Mouse (Mus musculus): ENCODE data around the gene Zbtb20.

Gene Zbtb20

DNA sequence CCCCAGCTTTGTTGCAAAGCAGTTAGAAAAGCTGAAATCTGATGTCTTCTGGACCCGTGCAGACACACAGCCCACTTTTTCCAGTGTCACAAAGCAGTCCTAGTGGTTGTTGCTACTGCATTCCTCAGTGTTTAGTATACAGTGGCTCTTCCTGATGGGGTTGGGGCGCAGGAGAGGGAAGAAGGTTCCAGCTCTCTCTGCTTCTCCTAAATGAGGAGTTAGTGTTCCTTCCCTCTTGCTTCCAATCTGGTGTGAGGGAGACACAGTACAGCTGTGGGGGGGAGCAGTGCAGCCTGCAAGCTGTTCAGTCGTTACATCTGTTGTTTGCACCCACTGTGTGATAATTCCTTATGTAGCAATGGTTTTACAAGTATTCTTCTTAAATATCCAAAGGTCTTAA is 415.7 kb downstream of the Zbtb20 start:
- no peak for DNase-seq (ENCODE audit: low read depth, low spot score)

DNA sequence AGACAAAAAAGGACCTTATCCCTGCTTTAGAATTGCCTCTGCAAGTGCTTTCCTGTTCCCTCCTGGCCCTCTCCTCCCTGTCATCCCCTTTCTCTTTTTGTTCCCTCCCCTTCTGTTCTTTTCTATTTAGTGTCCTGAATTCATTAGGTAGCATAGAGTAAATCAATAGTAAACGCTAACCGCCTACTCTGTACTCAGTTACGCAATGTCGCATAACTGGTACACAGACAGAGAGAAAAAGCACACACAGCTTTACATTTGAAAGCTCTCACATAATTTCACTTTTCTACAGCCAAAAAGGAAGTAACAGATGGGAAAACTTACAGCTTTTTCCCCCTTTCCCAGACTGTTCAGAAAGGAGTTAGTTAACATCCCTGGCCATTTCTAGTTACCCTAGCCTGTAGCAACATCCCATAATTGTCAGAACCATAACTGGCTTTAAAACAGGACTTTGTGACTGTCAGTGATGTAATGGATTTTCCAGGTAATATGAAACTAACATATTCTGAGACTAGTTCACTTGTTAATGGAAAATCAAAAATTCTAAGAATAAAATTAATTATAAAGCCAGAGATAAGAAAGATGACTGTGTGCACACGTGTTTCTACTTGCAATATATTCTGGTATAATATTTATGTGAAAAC is 422.4 kb downstream of the Zbtb20 start:
- DNase-seq (ENCODE audit: low read depth, low spot score): no peak

DNA sequence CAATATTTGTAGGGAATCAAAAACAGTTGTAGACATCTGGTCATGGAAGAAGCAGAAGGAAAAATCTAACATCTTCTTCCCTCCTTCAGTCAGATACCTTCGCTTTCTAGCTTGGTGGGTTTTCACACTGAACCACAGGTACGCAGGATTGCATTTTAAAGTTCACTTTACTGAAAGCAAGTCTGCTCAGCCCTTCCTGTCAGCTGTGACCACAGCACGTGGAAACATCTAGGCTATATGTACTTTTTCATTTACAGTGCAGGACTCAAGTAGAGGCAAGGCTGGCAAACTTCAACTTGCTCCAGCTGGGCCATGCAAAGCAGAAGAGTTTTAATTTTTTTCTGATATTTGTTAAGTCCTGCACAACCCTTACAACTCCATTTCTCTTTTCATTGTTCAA is 424.7 kb downstream of the Zbtb20 start:
- no peak for DNase-seq (ENCODE audit: low read depth, low spot score)

DNA sequence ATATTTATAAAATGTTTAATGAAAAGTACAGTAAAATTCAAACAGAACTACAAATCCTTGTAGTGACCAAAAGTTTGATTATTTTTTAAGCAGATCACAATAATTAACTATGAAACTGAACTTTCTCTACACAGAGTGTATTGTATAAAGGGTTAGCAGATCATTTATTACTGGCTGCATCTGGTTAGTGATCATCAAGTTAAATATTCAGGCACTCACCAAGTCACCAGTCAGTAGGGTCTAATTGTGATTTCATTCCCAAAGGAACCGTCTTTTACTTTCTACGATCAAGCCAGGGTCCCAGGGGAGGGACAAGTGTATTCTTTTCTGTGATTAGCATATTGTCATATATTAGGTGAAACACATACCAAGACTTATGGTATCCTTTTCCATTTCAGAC is 426.5 kb downstream of the Zbtb20 start:
- DNase-seq (ENCODE audit: low read depth, low spot score): no peak

DNA sequence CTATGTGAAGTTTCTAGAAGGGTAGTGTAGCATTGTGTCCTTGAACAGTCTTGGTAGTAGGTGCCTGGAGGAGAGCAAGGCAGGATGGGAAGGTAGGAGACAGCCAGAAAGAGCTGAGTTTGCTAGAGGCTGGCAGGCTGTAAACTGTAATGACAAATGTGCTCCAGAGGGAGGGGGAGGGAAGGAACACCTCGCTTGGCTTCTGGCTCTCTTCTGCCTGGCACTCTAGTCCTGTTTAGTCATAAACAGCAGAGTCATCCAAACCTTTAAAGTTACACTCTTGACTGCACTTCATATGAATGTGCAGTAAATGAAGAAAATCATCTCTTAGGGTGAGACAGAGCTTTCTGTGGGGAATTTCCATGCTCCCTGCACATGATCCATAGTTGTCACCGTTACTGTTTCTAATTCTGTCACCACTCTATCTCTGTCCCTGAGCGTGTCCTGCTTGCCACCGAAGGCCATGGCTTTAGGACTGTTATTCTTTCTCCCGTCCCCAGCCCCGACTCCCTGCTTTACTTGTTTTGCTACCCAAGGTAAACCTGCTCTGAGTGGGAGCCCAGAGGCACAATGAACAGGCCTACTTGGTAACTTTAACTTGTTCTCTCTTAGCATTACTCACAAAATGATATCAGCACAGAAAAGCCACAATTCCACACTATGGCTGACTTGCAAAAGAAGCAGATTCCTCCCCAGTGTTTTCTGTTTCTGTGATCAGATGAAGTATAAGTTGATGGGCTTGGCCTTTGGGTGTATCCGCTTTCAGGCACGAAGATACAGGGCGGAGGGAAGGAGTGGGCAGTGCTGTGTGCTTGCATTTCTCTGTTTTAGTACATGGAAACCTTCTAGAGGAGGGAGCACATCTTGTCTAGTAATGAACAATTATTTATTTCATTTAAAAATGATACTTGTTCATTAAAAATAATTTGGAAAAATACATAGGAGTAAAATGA is 427.8 kb downstream of the Zbtb20 start:
- DNase-seq (ENCODE audit: low read depth, low spot score): no peak

DNA sequence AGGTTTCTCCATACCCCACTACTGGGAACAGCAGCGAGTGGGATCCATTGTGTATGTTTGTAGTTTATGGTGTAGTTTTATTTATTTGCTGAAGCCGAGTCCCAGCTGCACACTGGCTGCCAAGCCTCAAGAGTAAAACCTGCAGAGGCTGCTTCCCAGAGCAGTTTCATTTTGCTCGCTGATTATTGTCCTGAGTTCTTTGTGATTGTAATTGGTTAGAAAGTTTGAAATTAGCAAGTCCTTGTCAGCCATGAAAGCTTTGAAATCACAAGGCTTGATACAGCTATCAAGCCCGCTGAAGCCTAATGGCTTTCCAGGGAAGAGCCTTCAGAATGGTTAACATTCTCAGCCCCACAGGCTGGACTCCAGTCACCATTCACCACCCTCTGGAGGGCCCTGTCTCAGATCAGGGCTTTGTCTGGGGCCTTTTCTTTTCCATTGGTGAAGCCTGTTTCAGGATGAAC is 434.3 kb downstream of the Zbtb20 start:
- no peak for DNase-seq (ENCODE audit: low read depth, low spot score)

DNA sequence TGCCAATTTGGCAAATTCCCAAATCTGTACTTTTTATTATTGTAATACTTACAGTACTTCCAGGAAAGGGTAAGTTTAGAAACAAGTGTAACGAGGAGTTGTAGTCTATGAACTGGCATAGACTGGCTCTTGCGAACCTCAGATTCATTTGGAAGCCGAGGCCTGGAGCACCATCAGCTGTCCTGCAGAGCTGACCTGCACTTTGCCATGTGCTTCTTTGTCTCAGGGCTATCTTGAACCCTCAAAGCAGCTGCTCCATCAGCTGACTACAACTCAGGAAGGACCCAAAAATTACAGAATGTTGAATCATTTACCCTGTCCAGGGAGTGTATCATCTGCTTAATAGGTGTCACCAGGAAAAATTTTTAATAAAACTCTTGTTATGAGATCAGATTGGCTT is 448.3 kb downstream of the Zbtb20 start:
- DNase-seq (ENCODE audit: low read depth, low spot score): no peak

DNA sequence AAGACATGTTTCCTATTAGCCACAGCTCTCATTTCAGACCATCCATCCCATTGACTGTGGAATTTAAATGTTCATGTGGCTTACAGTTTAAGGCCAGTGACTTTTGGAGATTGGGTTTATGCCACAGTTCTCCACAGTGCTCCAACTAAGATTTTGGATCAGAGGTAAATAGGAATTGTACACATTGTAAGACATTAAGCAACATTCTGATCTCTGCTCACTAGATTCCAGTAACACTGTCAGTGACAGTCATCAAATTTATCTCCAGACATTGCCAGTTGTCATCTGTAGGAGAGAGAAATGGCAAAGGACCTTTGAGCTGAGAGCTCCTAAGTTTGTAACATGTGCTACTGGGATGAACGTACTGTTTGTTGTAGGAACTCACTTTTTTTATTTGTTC is 452.5 kb downstream of the Zbtb20 start:
- DNase-seq (ENCODE audit: low read depth, low spot score): no peak

DNA sequence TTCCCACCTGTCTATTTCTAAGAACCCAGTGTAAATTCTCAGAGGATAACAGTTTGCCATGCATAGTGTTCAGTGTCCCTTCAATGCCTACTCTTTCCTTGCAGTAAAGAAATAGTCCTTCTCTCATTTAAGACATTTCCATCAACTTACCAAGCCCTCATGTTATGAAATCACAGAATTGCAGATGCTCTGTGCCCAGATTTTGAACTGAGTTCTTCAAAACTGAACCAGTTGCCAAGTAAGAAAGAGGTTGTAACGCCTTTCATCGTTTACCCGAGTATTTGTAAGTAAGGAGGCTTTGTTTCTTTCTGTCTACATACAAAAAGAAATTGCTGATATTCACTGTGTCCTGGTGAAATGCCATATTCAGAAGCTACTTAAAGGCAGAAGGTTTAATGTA is 454.5 kb downstream of the Zbtb20 start:
- DNase-seq (ENCODE audit: low read depth, low spot score): no peak

DNA sequence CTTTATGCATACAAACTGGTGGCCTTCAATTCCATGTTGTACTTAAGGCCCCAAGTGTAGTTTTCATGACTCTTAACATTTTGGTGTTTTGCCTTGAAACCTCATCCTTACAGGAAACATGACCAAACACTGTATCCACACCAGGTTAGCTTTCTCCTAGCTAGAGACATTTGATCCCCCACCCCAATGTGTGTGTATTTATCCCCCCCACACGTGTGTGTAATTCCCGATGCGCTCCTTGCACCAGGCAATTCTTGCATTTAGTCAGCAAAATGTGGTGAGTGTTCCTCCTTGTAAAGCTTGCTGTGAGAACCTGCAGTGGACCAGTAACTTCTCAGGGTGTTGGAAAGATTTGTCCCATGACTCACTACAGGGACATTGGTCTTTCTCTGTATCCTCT is 455.8 kb downstream of the Zbtb20 start:
- no peak for DNase-seq (ENCODE audit: low read depth, low spot score)

DNA sequence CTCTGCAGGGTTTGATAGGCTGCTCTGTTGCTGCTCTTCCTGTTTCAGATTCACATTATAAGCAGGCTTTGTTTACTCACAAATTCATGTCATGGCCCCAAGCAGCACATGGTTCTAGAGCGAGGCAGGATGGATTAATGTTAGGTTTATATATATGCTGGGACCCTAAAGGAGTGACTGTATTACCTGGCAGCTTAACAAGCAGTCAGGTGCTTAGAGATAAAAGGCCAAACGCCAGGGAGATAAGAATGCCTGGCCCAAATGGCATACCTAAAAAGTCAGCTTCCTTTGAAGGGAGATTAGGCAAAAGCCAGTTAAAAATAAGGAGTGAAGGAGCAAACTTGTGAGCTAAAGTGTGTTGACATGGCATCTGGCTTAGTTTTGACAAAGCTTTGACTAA is 457.1 kb downstream of the Zbtb20 start:
- DNase-seq (ENCODE audit: low read depth, low spot score): no peak

DNA sequence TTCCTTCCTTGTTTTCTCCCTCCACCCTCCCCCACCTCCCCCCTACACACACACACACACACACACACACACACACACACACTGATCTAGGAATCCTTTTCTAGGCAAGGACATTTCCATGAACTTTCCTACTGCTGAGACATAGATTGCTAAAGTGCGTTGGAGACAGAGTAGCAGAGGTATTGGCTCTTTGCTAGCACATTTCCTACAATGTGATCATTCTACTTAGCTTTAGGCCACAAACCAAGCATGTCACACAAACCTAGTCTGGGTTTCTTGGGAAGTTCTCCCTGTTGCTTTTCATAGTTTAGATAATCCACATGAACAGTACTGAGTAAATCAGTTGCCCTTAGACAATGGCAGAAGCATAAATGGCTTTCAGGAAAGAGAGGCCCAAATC is 457.6 kb downstream of the Zbtb20 start:
- no peak for DNase-seq (ENCODE audit: low read depth, low spot score)

DNA sequence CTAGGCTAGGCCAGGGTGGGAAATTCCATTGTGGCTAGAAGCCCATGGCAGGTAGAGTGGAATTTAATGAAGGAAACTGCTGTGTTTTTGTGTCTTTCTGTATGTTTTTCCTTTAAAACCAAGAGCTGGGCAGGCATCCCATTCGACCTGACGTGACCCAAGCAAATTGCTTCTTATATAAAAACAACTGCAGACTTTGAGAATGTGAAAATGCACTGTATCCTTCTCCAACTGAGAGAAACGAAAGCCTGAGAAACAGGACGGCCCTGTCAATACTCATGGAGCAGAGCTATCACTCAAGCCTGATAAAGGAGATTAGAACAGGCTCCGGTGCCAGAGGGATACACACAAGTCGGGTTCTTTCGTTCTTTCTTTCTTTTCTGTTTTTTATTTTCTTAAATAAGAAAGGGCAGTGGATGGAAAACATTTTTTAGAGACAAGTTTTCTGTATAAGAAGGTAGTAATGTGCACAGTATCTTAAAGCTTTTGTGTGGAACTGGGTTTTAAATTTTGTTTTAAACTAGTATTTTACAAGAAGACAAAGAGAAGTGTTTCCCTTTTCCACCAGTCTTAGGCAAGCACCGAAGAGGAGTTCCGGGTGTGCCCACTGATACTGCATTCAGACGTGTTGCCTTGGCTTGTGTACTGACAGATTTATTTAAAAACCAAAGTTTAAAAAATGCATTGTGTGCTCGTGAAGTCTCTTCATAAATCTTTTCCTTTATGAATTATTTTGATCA is 458.9 kb downstream of the Zbtb20 start:
- DNase-seq (ENCODE audit: low read depth, low spot score): no peak

DNA sequence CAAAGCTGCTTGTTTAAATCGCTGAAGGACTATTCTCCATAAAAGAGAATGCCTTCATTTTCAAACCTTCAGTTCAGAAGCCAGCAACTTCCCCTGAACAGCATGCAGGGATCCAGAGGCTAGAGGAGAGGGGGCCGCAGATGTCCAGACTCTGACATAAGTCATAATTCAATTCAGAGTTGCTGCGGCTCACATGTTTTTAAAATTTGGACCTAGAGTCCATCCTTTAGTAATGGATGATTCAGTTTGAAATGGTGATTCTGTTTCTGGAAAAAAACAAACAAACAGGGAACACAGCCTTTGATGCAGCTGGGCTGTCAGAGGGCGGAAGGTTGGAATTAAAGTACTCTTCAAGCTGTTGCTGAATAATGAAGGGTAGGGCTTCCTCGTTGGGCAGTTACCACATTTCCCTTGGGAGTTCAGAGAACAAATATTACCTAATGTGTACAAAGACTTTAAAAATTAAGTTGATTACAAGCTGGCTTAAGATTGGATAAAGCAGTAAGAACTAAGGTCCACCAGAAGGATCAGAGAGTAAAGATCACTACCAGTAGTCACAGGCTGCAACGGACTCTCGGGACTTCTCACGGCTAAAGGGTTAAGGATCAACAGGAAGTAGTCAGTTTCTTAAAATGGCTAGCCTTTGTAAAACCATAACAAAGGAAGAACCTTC is 459.6 kb downstream of the Zbtb20 start:
- DNase-seq (ENCODE audit: low read depth, low spot score): no peak

DNA sequence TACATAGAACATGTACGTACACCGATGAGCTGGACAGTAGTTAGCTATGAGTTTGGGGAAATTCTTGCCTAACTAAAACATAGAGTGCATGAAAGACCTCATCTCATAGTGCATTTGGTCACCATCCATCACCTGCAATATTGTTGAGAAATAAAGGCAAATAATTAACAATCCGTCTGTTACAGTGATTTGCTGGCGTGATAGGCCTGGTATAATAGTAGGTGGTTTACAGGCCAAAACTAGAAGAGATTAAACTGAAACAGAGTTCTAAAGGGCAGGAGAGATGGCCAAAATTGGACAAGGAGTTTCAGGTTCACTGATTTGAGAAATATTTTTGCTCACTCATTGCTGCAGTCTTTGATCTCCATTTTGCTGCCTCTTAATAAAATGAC is 460.1 kb downstream of the Zbtb20 start:
- no peak for DNase-seq (ENCODE audit: low read depth, low spot score)

DNA sequence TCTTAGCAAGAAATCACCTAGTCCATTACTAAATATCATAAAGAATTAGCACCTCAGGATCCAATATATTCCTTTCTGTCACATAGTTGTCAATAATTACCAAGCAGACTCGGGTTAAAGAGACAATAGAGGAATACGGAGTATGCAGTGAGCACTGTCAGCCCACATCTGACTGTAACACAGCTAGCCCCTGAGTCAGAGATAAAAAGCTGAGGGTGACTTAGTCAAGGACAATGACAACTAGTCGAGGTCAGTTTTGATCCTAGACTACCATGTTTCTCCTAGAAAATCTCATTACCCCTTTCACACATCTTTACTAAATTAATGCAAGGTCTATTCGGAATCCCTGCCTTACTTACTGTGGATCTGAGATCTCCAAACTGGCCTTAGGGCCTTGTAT is 465.0 kb downstream of the Zbtb20 start:
- no peak for DNase-seq (ENCODE audit: low read depth, low spot score)

DNA sequence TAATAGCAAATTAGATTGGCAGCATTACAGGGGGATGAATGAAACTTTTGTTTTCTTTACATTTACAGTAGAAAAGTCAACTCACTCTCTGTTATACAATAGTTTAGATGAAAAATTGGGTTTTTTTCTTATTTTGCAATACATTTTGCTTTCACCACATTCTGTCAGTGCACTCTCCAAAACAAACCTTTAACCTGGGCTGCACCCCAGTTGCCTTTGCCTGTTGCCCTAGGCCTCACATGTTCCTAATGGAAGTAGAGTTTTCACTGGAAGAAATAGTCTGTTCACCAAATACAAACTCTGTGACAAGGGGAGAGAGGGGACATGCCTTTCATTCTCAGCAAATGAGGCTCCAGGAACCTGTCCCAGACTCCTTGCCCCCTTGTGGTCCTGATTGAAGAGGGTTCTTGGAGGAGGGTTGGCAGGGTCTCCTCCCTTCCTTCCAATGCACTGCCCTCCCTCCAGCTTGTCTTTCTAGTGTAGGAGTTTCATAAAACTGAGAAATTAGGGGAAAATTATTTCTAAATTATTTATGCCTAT is 466.3 kb downstream of the Zbtb20 start:
- DNase-seq (ENCODE audit: low read depth, low spot score): no peak

DNA sequence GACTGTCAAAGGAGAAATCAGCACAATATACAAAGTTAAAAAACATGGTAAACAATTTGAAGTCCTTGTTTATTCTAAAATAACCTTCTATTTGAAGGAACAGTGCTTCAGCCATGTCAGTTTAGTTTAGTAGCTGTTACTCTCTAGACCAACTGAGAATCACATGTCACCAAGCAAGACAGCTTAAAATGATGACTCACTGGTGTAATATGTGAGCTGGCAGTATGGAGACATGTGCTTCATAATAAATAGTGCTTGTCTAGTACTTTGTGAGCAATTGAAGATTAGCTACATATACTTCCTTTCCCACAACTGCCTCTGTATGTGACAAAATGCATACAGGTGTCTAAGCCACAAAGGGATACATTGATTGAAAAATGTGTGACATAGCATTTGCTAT is 470.4 kb downstream of the Zbtb20 start:
- no peak for DNase-seq (ENCODE audit: low read depth, low spot score)

DNA sequence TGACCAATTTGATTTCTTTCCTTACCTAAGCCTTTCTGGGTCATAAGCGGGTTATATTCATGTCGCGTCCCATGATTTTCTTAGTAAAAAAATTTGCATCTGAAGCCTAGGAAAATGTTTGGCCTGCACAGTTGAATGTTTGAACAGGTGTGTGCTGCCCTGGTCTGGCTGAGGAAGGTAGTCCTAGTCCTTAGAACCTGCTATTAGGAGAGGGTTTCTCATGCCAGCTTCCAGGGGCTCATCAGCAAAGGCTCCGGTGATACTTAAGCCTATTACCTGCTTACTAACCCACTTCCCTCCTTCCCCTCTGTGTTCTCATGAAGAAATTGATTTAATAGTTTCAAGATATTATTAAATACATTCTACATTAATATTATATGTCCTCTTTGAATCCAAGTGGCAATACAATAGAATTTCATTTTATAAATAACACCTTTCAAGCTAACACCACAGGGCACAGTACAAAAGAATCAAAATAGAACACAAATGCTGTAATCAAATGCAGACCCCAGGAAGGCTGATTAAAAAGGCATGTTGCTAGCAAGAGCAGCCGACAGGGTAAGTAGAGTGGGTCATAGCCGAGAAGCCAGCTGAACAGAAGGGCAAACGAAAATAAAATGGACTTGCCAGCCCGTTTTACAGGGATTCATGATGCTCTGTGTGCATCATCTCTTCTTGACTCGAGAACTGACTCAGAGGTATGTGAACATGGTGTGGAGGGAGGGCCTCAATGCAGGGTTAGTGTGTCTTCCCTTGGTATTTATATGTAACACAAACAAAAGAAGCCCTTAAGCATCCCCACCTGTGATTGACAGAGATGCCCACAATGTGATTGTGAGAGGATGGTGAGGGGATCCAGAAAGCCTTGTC is 480.3 kb downstream of the Zbtb20 start:
- peak; percentile 61 for DNase-seq (ENCODE audit: low read depth, low spot score)

DNA sequence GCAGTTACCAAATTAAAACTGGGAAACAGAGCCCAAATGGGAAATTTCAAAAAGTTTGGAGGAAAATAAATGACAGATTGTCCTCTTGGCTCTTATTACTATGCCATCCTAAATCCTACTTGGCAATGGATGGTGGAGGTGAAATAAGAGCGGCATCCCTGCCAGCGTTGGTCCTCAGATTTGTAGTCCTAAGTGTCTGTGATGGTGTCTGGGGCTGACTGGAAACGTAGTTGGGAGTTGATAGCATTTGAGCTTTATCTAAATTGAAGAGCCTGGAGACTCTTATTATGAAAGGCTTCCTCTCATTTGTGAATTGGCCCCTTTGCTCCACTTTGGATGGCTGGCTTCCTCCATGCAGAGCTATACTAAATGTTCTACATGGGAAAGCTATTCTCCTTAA is 483.9 kb downstream of the Zbtb20 start:
- DNase-seq (ENCODE audit: low read depth, low spot score): no peak

DNA sequence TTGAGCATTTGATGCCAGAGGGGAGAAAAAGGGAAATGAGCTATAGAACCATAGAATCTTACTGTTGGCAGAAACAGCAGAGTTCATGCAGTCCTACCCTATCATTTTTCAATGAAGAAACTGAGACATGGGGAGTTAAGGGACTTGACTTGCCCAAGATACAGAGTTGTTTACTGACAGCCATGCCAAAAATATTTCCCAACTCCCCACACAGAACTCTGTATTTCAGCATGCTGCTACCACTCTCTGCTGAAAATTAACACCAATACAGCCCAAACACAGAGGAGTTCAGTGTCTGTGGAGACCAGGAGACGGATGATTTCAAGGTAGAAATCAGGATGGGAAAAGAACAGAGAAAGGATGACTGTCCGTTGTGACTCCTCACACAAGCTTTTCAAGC is 484.4 kb downstream of the Zbtb20 start:
- DNase-seq (ENCODE audit: low read depth, low spot score): no peak

Measured in forelimb bud, embryonic 11.5 days (tissue).